Mouse (Mus musculus) testis, adult 2 months (tissue): ENCODE results near the gene Pik3cd.

Experiments
- CTCF ChIP-seq: fragments of 200-500 bp; IDR thresholded peaks from 2 replicates; pipeline ENCODE4 v1.5.1; 2012; ENCODE audit warnings: low read depth, mild to moderate bottlenecking, inconsistent platforms, low read length, moderate library complexity; ENCODE audit not compliant: control insufficient read depth, insufficient read depth, insufficient replicate concordance
- POLR2A ChIP-seq: fragments of 200-500 bp; IDR thresholded peaks from 2 replicates; pipeline ENCODE4 v1.6.1; 2012; ENCODE audit warnings: low read depth, mild to moderate bottlenecking, inconsistent platforms, low read length, moderate library complexity; ENCODE audit not compliant: control insufficient read depth

DNA sequence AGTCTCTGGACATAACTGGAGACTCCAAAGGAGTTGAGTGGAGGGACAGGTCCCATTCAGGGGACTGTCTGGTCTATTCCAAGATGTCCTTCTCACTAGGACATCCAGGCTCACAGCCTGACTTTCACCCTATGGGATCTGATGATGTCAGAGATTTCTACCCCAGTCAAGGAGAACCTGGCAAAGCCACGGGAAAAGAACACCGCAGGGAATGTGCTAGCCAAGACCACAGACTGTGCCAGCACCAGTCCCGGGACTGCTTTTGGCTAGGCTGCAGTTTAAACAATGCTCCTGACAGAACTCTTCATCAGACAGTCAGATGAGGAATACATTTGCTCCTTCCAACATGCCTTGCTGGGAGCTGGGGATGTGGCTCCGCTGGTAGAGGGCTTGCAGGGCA lies 2.4 kb downstream of the Pik3cd start:
- TF ChIP-seq CTCF (no peak), POLR2A (no peak)
